Mouse (Mus musculus) retina, adult 2 months (tissue): Measurements from ENCODE around the gene Tsr1.

Experiments used
- DNase-seq: peaks from one replicate; pipeline ENCODE4 v3.0.0-alpha.2; 2012; ENCODE audit warnings: low read depth, low spot score

Gene Tsr1

DNA sequence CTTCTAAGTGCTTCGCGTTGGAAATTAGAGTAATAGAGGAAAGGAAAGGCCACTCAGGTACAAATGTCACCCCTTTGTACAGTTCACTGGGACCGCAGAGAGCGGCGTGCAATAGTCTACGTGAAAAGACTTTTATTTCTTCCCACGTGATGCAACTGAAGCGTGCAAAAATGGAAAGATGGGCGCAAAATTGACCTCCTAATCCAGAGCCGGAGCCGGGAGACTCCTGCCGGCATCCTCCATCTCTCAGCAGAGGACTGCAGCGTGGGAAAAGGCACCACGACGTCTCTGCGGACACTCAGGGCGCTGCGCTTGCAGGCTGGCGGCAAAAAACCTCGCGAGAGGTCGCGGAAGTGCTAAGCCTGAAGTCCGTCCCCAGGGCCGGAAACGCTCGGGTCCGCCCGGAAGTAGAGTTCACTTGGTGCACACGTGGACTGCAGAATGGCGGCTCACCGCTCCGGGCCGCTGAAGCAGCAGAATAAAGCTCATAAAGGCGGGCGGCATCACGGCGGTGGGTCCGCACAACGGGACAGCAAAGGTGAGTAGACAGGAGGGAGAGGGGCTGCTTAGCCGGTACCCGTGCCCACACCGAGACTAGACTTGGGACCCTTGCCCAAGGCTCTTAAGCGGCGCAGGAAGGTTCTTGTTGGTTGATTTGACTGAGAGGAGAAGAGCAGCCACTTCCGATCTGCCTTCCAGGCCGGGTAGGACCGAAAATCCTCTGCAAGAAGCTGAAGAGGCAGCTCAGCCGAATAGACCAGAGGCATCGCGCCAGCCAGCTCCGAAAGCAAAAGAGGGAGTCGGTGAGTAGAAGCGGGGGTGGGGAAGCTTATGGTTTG, at the start of gene Tsr1:
Gene Tsr1, plus strand, starts transcription at position 394 of the 839 bp plus-strand sequence.
- peak; percentile 76 for DNase-seq

DNA sequence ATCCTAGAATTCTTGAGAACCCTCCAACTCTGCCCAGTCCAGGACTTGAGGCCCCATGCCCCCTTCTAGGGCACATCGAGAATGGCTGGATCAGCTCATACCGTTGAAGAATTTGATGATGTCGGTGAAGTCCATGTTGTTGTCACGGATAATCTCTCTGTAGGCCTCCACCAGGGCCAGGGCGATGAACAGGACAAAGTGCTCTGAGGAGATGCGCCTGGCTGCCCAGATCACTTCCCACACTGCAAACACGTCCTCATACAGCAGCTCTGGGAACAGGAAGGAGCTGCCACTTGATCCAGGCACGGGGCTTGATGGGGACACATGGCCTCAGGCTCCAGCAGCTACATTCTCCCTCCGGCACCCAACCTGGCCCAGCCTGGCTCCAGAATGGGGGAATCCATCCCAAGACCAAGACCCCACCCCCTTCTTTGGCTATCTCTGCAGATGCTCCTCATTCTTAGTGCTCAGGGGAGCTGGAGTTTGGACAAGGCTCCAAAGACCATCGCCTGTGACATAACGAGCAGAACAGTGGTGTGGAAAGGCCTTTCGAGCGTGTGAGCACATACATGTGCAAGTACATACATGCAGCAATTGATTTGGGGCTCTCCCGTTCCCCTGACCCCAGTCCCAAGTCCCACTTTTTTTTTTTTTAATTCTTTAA, 46.7 kb upstream of the Tsr1 start:
- no peak for DNase-seq

DNA sequence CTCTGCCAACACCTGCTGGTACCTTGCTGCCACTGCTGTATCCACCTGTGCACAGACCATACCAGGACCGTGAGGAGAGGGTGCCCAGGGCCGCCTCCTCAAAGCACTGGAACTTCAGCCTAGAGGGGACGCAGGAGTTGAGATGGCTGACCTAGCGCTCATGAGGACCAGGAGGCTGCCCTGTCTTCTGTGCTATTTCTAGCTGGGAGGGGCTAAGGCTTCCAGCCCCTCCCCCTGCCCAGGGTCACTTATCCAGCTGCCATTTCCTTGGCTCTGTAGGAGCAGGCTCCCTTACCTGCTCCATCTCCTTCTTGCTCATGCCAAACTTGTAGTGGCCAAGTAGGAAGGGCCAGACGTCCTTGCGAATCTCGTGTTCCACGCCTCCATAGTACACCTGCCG, 40.1 kb upstream of the Tsr1 start:
- no peak for DNase-seq

DNA sequence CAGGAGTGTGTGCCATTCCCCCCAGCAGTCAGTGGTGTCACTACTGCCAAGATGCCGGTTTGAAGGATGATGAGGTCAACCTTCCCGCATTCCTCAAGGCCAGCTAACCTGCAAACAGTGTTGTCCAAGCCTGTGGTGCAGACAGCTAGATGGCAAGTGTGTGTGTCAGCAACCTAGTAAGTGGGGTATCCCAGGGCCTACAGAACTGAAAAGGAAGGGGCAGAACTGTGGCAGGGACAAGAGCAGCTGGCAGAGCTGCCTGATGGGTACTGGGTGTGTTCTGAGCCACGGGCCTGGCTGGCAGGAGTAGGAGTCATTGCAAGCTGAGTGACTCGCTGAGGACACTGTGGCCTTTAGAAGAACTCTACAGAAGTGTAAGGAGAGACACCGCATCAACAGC, 35.7 kb upstream of the Tsr1 start:
- no peak for DNase-seq

DNA sequence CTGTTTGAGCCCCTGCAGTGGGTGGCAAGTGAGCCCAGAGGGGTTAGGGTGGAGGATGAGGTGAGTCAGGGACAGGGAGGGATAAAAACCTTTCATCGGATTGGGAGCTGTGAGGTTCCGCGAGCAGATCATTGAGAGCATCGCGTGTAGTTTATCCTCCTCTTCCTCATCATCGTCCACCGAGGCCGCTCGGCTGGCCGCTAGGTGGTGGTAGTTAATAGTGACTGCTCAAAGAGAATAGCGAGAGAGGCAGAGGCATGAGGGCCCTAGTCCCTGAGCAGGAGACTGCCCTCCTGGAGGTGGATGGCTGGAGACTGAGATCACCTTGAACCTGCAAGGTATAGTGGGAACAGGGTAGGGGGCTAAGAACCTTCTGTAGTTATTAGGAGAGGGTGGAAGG, 34.4 kb upstream of the Tsr1 start:
- DNase-seq = no peak

DNA sequence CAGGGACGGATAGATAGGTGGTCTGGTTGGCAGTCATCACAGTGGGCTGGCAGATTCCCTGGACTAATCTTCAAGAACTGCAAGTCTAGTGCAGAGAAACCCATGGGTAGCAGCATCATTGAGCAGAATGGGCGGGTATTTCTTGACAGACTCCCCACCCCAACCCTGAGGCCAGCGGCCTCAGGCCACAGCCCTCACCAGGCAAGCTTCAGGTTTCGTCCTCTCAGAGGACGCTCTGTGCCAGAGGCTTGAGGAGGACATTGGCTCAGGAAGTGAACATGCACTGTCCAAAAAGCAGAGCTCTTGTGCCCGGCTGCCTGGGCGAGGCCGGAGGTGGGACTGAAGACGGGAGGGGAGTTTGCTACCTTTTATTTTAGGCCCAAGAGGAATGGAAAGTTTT, 33.5 kb upstream of the Tsr1 start:
- DNase-seq = no peak

DNA sequence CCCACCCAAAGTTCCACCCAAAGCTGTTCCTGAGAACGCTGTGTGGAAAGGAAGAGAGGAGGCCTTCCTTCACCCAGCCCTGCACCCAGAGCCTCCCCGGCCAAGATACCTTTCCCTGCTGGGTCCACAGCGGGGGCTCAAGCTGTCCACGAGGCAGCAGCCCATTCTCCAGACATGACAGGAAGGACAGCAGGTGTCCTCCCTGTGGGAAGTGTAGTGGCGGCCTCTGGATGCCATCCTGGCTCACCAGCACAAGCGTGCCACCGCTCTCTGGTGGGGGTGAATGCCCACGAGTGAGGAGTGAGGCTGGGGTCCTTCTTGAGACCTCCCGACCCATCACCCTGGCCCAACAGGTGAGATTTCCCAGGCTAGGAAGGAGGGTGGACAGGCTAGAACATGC, 32.6 kb upstream of the Tsr1 start:
- no peak for DNase-seq

DNA sequence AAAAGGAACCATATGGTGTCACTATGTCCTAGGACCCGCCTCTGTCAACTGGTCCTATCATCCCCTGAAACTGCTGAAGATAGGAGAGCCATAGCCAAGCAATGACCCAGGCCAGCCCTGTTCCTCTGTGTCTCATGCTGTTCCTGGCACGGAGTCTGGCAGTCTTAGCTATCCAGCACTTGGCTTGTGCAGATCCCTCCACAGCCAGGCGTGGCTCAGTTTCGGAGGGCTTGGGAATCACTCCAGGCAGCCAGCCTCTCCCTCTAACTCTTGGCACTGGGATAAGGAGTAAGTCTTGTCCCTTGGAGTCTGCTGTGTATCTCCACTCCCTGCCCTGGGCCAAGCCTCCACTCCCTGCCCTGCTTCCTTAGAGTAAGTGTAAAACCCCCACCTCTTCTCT, 31.2 kb upstream of the Tsr1 start:
- no peak for DNase-seq

DNA sequence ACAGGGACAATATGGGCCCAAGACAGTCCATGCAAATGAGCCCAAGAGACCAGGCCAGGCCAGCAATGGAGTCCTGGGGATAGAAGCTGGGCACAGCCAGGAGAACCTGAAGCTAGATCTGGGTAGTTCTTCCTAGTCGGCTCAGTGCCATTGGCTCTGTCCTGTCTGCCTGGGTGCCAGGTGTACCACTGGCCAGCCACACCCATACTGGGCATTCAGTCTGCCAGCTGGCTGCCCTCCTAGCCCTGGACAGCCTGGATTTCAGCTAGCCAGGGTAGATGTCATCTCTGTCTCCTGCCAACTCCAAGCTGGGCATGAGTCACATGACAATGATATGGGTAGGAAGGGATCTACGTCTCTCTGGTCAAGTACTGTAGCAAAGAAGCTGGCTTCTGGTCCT, 30.7 kb upstream of the Tsr1 start:
- no peak for DNase-seq

DNA sequence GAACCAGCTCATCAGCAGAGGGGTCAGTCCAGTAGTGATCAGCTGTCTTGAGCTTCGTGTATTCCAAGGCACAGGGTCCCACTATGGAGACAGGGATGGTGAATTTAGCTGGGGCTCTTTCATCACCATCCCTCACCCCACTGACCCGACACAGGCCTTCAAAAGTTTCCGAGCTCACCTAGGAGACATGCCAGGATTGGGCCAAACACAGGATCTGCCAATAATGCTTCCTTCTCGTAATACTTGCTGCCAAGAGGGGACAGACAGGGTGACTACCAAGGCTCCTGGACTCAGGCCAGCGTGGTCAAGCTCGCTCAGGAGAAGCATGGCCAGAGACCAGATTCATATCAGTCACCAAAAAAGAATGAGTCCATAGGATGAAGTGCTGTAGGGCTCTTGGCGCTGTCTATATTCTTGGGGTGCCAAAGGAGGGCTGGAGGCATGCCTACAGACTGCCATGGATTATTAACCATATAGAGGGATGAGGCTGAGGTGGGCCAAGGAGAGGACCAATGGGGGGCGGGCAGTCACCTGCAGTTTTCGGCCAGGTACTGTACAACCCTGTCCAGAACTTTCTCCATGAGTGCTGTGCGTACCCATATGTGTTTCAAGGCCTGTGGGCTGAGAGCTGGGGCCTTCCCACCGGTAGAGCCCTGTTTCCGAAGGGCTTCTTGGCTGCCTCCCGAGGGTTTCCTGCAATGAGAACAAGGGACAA, 29.7 kb upstream of the Tsr1 start:
- no peak for DNase-seq

DNA sequence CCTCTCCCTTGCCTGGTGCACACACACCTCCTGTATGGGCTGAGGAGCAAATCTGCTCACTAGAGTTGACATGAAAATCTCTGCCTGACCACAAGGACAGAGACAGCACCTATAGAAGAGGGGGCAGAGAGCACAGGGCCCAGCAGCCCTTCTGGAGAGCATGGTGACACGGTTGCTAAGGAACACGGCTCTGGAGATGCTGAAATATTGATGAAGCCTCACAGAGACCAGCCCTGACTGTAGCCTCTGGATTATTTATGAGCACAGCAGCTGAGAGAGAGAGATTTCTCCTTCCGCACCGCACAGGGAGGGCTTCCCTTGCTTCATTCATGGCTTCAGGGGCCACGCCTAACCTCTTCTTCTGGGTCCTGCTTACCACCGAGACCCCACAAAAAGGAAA, 28.3 kb upstream of the Tsr1 start:
- no peak for DNase-seq

DNA sequence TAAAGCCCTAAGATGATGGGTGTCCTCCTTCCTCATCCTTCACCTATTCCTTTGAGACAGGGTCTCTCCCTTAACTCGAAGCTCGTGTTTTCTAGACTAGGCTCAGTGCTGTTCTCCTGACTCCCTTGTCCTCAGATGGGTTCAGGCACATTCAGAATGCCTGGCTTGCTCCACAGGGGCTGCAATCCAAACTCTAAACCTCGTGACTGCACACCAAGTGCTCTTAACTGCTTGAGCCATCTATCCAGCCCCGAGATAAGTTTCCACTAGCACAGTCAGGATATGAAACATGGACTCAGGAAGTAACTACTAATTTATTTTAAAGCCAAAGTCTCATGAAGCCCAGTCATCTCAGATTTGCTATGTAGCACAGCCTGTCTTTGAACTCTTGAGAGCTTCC, 27.3 kb upstream of the Tsr1 start:
- no peak for DNase-seq

DNA sequence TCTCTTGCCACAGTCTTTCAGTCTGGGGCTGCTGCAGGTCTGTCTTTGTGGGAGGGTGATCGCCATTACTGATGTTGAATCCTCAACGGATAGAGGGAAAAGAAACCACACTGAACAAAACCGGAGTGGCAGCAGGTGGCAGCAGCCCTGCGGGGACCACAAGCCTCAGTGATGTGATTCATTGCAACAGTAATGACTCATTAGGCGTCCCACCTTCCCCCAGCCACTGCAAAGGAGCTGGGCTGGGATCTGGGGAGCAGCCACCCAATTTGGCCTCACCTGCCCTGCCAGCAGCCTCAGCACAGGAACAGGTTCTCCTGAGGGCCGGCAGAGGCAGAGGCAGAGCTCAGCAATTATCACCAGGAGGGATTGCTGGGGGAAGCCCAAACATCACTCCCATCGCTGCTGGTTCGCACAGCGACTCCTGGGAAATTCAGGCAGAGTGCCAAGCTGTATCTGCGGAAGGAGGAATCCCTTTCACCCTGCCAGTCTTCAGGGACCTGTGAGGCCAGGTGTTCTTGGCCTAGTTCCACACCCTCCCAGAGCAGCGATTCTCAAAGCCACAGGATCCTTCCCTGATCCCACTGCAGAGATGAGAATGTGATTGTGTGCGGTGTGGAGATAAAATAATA, 26.8 kb upstream of the Tsr1 start:
- no peak for DNase-seq

DNA sequence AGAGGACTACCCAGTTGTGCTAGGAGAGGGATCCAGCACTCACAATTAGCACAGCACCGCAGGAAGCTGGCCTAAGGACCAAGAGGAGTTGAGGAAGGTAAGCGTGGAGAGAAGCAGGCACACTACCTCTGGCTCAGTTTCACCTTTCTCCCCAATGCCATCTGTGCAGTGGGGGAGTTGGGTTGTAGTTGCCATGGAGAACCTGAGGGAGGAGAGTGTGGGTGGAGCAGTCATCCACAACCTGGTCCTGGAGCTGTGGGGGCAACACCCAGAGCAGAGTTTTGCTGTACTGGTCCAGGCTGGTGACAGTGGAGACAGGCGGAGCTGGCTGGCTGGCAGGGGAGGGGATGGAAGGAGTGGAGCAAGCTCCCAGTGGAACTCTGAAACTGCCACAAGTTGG, 23.2 kb upstream of the Tsr1 start:
- DNase-seq = no peak

DNA sequence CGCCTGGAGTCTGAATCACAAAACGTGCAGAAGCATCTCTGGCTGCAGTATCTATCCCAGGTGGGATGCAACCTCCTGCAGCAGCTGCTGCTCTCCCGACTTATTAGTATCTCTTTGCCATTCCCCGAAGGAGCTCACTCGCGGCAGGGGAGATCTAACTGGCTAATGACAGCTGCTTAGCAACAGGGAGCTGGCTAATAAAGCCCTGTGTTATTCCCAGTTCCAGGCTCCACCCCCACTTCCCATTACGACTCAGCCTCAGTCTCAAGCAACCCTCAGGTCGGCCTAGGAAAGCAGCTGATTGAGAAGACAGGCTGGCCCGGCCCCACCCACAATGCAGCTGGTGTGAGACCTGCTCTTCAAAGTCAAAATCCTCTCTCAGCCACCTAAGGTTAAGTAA, 21.1 kb upstream of the Tsr1 start:
- no peak for DNase-seq

DNA sequence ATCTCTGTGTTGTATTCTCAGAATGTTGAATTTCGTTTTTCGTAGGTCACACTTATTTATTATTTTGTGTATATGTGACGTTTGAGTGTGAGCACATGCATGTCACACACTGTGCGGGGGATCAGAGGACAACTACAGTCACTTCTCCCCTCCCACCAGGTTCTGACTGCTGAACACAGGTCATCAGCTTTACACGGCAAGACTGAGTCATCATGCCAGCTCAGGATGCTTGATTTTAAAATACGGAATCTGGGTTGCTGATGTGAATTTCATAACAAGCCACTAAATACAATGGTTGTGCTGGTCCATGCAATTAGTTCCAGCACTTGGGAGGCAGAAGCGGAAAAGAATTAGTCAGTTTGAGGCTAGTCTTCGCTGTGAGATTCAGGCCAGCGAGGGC, 16.9 kb upstream of the Tsr1 start:
- no peak for DNase-seq

DNA sequence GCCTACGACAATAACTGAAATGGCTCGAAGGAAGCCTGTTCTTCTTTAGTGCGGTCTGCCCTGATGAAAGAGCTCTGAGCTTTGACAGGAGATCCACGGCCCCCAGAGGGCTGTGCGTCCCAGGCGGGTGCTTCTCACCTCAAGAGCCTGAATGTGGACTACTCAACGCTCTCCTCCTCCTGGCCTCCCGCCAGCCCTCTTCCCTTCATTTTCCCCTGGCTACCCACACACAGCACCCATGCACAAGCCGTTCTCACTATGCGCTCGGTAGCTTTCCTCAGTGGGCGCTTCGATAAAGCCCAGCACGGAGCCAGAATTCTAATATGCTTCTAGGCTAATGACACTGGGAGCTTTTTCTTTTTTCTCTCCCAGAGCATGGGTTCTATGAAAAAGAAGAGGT, 15.9 kb upstream of the Tsr1 start:
- no peak for DNase-seq

DNA sequence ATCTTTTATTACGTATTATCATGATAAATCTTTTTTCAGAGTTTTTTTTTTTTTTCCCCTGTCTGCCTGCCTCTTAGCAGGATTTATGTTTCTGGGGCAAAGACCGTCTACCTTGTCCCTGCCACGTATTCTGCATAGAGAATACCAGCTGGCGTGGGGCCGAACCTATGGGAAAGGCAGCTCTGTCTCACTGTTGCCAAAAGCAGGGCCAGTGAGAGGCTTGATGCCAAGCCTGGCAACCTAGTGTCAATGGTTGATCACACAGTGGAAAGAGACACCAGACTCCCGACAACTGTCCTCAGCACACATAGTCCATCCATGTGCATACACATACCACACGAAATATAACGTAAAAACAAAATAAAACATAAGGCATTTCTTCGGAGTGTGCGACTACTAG, 14.8 kb upstream of the Tsr1 start:
- no peak for DNase-seq

DNA sequence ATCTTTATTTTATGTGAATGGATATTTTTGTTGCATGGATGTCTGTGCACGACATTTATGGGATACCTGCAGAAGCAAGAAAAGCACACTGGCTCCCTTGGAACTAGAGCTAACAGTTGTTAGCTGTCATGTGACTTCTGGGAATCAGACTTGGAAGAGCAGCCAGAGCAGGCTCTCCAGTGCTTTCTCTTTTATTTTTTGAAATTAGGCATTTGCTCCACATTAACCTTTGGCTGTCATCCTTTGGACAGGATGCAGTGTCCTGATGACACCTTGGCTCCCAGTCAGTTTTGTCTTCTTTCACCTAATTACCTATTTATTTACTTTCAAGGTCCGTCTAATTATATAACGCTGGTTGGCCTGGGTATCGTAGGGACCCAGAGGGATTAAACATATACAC, 3.3 kb upstream of the Tsr1 start:
- no peak for DNase-seq

DNA sequence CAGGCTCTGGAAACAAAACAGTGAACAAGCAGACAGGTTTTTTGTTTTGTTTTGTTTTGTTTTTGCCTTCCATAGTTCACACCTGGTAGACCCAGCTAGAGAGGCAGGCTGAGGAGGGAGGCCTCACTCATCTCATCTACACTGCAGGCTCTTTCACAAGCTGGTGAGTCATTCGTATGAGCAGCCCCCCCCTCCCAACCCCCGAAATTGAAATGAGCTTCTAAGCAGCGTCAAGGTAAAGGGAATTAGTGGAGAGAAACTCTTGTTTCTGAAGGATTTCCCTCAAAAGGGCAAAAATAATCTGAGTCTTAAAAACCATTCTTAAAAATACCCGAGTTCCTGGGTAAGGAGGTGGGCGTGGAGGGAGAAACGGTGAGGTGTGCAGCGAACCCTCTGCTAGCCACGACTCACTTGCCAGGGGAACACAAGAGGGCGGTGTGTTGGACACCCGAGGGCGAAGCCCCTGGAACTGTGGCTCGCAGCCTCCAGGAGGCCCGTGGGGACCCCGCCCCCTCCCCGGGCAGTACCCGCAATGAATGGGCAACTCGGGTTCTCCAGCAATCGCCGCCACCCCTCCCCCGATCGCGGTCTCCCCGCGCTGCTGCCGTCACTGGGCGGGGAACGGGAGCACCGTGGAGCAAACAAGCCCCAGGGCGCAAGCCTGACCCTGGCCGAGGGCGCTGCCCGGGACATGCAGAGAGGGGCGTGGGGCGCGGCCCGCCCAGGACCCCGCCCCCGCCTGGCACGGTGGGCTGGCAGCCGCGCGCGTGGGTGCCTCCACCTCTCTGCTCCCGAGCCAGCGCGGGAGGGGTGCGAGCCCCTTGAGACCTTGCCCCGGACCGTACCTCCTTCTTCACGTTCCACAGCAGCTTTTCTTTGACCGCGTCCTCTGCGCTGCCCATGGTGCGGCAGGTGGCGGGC, 1.6 kb upstream of the Tsr1 start:
- no peak for DNase-seq
